Mouse (Mus musculus) cerebellum, postnatal 4 days (tissue): ENCODE data around the gene Nptn.

Experiments
- DNase-seq, 2 experiments: peaks; one replicate each; pipeline ENCODE4 v3.0.0; 2022; ENCODE audit warnings: low spot score in 2 of 2, mixed read lengths in 1 of 2

Gene Nptn

DNA sequence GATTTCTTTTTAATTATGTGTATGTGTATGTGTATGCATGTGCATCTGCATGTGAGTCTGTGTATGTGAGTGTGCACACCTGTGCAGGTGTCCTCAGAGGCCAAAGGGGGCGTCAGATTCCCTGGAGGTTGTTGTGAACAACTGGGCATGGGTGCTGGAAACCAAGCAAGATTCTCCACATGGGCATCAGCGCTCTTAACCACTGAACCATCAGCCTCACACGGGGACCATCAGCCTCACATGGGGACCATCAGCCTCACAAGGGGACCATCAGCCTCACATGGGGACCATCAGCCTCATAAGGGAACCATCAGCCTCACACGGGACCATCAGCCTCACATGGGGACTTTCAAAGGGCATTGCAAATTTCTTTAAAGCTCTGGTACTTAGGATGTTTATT, 108.7 kb downstream of the Nptn start:
- DNase-seq: no peak

DNA sequence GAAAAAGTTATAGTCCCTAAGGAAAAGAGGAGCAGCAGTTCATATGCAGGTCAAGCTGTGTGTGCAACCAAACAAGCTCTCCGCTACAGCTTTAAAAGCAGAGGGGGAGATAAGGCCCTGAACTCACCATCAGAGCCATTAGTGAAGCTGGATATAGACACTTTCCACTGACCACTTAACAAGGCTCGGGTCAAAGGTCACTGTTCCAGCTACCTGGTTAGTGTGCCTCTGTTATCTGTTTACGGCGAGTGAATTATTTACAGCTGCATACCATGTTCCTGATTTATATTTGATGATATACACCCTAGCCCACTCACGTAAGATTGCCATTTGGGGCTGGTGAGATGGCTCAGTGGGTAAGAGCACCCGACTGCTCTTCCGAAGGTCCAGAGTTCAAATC, 109.4 kb downstream of the Nptn start:
- DNase-seq: no peak

DNA sequence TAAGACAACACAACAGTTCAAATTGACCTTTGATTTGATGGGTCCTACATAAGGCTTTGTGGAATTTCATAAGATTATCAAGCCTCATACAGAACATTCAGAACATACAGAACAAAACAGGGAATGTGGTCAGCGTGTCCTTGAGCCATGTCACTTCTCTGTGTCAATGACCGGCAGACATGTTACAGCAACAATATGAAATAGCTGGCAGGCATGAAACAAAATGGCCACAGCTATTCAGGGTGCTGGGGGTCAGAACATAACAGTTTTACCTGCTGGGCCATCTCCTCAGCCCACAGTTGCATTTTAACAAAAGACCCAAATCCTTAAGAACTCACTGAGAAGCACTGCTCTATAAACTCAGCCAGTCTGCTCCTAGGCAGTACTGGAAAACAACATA, 116.4 kb downstream of the Nptn start:
- no peak for DNase-seq

DNA sequence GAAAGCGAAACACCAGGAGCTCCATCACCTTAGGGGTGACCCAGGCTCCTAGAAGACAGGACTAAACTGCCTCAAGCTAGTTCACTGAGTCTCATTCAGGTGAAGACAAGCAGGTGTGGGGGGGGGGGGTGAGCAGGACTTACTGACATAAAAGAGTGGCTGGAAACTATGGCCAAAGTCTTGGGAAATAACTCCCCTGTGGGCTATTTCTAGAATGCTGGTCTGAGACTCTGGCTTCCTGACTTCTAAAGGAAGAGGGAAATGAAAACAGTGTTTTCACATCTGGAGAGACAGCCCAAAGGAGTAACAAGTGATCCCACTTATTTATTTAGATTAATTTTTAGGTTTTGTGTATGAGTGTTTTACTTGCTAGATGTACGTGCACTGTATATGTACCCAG, 119.7 kb downstream of the Nptn start:
- no peak for DNase-seq

DNA sequence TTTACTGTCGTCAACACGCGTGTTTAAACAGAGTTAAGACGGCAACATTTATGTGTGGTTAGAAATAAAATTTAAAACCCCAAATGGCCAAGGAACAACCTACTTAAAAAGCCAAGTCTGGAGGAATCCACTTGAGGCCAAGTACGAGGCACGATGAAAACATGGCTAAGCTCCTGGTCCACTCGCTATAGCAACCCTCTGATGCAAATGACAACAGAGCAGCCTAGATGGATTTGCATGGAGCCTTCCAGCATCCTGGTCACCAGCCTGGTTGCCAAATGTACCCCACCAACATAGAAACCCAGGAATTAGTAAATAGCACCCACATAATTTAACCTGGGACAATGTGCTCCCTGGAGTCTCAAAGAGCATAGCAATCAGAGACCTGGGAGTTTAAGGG, 121.7 kb downstream of the Nptn start:
- DNase-seq: no peak

DNA sequence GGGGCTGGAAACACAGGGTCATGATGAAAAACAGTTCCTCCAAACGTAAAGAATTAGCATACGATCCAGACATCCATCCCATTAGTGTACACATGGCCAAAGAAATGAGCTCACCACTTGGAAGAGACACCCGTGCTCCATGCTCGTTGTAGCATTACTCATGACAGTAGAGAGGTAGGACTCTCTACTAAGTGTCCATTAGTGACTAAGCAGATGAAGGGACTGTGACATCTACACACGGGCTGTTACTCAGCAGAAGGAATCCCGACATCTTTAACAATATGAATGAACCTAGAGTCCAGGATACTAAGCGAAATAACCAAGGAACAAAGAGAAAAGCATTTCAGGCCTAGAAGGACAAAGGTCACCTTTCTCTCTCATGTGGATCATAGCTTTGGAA, 124.0 kb downstream of the Nptn start:
- no peak for DNase-seq
